Mouse (Mus musculus) gastrocnemius, postnatal 36 days (tissue): ENCODE measurements around the gene Fbxl18. TPM values are rescaled to one million over a fixed set of nuclear protein-coding genes. Genes with fewer than 3 reads are reported as not detected.
A peak's percentile ranks its signal among the peaks of the same experiment; 100 is the strongest.
"Not testable (repeated sequence)": the region's sequence is repeated elsewhere in the genome, so short reads cannot be mapped to it uniquely, and the experiment has no call there.

ENCODE experiments used
- DNase-seq, 2 experiments: peaks; one replicate each; pipeline ENCODE4 v3.0.0; 2022
- intact Hi-C: fragments of 180-260 bp; cut with DNase I; formaldehyde crosslinking; loops from one replicate; pipeline ENCODE4 v1.15.1; 2025
- total RNA-seq, 2 experiments: library from RNA; stranded (reverse); gene quantifications; 2 replicates each; pipeline ENCODE4 v1.2.3; 2021

The Fbxl18 gene
- total RNA-seq, 2 experiments from 2014 or later = 5.7 to 6.0 TPM

DNA sequence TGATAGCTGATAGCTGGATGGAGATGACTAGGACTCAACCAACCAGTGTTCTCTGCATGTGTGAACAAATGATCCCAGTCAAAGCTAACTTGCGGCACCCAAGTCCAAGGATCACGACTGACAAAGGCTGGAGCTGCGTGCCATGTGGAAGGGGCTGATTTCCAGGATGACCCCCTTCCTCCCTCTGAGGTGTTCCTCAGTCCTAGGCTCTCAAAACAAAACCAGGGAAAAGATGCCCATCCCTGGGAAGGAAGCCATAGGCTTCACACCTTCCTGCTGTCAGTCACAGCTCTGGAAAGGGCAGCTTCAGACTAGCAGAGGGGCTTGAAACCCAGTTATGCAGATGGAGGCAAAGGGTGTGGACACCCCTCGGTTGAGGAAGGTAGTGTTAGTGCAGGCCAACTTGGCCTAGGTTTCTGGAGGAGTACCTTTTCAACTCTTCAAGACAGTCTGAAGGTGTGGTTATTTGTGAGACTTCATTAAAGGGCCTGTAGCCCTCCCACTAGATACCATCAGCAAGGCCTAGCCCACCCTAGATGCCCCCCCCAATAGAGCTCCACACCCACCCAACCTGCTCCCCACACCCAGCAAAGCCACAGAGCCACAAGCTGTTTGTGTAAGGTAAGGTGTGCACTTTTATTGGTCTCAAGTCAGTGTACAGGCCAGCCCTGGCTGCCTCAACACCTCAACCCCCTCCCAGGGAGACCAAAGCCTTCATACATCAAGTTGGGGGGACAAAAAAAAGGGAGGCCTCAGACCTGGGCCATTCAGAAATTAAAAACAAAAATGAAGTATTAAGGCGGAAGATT is 7.5 kb upstream of the Fbxl18 start:
- no peak for DNase-seq
- intact Hi-C loops = no loop called here

DNA sequence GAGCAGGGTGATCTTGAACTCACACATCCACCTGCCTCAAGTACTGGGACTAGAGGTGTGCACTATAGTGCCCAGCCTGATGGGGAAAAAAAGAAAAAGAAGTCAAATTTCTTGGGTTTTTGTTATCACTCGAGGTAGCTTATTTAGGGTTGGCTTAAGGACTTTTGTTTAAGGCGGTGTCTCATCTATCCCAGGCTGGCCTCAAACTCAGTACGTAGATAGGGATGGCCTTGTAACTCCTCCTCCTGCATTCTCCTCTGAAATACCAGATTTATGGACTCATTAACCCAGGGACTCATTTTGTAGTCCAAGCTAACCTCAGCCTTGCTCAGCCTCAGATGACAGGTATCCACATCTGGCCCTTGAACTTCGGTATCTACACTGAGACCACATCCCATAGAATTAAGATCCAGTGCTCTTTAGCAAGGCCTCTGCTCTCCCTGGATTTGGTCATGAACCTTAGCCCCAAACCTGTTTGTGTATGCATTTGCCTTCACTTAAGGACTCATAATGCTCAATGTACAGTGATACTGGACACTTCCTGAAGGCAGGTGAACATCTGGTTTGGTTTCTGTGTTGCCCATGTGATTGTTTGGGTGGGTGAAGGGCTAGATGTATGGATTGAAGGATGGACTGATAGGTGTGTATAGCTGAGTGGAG is 6.8 kb upstream of the Fbxl18 start:
- no peak for DNase-seq
- intact Hi-C loops = no loop called here

DNA sequence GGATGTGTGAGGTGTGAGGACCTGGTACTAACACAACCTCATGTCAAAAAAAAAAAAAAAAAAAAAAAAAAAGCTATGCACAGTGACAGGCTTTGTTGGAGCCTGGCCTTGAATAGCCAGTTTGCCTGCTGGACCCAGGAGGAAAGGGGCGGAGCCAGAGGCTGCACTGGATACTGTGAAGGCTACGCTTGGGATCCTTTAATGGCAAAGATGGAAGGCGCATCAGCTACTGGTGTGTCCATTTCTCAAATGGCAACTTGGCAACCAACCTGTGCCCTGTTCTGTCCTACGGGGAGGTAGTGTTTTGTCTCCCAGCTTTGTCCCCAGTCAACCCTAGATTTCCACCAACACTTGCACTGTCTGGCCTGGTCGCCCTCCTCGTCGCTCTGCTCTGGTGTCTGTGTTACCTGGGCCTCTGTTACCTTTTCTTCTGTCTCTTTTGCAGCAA is 6.2 kb upstream of the Fbxl18 start:
- DNase-seq = peak; percentile 44 to 46
- intact Hi-C loops = no loop called here

DNA sequence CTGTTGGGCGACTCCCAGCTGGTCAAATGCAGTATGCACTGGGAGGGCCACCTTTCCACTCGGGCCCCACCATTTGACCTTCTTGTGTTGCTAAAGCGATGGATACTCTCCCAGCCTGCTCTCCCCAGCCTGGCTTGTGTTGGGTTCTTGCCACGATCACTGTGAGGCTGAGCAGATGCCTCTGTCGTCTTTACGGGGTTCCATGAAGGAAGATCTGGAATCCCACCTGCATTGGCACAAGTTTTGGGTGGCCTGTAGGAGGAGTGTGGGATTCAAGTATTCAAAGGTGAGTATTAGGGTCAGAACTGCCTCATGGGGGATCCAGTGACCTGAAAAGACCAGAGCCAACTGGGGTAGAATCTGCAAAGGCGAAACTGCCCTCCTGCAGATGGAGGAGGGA is 5.4 kb upstream of the Fbxl18 start:
- no peak for DNase-seq
- intact Hi-C loops = no loop called here

DNA sequence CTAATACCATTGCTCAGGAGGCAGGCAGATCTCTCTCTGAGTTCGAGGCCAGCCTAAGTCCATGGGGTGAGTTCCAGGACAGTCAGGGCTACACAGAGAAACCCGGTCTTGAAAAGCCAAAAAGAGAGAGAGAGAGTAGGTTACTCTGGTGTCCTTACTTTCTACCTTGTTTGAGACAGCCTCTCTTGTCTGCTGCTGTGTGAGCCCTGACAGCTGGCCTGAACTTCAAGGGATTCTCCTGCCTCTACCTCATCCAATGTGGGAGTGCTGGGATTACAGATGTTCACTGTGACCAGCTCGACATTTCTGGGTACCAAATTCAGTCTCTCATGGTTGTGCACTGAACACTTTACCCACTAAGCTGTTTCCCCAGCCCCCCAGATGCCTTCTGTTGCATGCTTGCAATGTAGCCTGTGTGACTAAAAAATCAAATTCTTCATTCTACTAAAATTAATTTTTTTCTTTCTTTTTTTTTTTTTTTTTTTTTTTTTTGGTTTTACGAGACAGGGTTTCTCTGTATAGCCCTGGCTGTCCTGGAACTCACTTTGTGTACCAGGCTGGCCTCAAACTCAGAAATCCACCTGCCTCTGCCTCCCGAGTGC is 4.8 kb upstream of the Fbxl18 start:
- DNase-seq = no peak
- intact Hi-C loops = no loop called here

DNA sequence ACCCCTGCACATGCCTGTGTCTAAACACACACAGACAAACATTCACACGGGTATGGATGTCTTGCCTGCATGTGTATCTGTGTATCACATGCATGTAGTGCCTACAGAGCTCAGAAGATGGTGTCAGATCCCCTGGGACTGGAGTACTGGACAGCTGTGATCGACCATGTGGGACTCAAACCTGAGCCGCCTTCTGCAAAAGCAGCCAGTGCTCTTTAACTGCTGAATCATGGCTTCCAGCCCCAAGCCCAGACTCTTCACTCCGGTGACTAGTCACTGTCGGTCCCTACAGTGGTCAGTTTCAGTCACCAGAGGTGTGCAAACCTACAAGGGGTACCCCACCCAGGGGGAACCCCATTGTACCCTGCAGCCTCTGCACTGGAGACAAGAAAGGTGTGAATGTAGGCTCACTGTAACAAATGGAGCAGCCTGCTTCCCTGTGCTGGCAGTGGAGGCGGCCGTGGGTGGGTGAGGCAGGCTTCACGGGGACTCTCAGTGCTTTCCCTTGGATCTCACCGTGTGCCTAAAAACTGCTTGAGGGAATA is 3.9 kb upstream of the Fbxl18 start:
- intact Hi-C loops = no loop called here

DNA sequence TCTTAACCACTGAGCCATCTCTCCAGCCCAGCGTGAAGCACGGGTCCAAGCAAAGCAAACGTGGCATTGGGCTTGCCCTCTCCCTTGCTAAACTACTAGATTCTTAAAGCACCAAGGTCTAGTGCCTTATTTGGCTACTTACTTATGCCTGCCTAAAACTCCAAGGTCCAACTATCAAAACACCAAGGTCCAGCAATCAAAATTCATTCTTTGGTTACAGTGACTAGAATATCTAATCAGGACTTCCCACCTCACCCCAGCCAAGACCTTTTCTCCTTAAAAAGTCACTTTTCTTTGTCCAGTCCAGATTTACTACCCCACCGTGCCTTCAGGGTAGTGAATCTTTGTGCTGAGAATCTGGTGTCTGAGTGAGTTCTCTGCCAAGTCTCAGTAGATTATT is 3.1 kb upstream of the Fbxl18 start:
- intact Hi-C loops = no loop called here
- DNase-seq = no peak

More for the DNA sequence above, 3.9 kb upstream of the Fbxl18 start:
- DNase-seq = no peak

DNA sequence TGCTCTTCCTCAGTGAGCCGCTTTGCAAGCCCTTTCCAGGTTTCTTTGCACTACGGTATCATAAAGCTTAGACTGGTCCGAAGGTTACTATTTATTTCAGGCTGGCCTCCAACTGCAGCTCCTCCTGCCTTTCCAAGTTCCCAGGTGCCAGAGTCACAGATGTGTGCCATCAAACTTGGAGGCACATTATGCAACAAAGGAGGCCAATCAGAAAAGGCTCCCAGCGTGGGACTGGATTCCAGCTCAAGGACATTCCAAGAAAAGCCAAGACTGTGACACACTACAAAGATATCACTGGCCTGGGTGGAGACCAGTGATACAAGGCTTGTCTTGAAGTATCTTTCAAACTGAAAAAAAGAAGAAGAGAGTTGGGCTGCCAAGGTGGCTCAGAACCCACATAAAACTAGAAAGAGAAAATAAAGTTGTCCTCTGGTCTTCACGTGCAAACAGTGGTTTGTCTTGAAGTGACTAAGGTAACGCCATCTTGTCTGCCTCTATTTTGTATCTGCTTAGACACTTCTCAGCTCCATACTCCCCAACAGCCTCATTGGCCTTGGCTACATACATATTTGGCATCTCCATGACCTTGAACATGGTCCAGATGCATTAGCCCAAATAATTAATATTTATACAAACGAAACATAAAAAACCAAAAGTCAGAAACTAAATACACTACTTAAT is 2.5 kb upstream of the Fbxl18 start:
- no peak for DNase-seq
- intact Hi-C loops = no loop called here

DNA sequence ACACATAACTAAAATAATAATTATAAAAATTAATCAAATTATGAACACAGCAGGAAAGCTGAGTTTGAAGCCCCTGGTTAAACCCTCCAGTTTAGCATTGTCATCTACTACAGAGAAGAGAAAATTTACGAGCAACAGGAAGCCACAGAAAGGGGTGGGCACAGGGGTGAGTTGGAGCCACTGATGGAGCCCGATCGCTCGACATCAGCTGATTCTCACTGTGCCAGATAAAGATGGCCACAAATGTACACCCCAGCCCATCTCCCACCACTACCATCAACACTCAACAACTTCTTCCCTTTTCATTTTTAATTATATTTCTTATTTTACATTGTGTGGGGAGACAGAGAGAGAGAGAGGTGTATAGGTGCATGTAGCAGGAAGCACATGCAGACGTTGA is 1.5 kb upstream of the Fbxl18 start:
- DNase-seq = no peak
- intact Hi-C loops = no loop called here

DNA sequence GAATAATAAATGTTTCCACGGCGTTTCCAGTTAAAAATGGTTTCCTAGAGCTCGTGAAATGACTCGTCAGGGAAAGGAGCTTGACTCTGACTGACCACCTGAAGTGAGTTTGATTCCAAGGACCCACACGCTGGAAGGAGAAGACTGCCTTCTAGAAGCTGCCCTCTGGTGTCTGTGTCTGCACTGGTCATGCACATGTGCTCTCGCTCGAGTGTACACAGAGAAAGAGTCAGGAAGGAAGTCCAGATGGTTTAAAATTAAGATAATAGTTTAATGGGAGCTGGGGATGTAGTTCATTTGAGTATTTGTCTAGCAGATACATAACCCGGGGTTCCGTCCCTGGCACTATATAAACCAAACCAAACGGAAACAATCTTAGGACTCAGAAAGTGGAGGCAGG is 971 bp upstream of the Fbxl18 start:
- intact Hi-C loops = no loop called here
- no peak for DNase-seq

DNA sequence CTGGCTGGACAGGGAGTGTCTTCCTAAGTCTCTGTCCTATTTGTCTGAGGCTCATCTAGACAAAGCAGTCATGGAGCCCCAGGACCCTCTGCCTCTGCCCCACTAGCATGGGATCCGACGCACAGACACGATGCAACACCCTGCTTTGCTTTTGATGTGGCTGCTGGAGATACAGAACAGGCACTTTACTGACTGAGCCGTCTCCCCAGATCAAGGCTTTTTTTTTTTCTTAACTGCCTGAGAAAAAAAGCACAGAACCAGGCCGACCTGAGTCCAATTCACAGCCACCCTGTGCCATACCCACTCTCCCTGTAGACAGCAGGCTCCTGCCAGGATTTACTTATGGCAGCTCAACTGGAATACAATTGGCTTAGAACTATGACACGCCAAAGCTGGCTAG is 3.8 kb downstream of the Fbxl18 start:
- DNase-seq = no peak
- intact Hi-C loops = no loop called here

DNA sequence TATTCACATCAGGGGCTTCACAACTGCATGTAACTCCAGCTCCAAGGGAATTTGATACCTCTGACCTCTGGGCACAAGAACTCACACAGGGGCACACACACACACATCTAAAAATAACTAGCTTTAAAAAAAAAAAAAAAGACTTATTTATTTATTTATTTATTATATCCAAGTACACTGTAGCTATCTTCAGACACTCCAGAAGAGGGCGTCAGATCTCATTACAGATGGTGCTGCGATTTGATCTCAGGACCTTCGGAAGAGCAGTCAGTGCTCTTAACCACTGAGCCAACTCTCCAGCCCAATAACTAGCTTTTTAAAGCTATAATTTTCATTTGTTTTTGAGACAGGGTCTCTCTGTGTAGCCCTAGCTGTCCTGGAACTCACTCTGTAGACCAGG is 7.7 kb downstream of the Fbxl18 start:
- intact Hi-C loops, DNase-seq: not testable (repeated sequence)

DNA sequence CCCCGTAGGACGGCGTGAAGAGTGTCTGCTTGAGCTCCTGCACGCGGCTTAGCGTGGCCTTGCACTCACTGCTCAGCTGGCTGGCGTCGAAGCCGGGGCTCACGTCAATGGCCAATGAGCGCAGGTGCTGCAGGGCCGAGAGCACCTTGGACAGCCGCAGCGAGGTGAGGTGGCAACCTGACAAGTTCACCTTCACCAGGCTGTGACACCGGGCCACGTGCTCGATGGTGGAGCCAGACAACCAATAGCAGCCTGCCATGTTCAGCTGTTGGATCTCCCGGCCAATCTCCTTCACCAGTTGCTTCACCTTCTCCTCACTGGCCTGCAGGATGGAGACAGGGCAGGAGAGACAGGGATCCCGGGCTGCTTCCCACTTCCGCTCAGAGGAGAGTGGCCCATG is 8.5 kb downstream of the Fbxl18 start:
- DNase-seq = no peak
- intact Hi-C loops = no loop called here

DNA sequence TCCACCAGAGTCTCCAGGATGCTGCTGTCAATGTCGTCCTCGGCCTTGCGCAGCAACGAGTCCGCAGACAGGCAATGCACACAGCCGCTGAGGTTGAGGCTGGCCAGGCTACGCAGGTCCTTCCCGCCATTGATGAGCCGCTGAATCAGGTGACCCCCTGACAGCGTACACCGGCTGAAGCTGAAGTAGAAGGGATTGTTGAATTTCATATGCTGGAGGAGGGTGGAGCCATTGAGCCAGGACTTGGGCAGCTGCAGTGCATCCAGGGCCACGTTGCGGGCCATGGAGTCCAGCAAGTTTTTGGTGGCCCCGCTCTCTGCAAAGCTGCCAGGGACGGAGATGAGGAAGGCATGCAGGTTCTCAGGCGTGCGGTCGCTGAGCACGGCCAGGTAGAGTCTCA is 9.0 kb downstream of the Fbxl18 start:
- no peak for DNase-seq
- intact Hi-C loops = no loop called here

DNA sequence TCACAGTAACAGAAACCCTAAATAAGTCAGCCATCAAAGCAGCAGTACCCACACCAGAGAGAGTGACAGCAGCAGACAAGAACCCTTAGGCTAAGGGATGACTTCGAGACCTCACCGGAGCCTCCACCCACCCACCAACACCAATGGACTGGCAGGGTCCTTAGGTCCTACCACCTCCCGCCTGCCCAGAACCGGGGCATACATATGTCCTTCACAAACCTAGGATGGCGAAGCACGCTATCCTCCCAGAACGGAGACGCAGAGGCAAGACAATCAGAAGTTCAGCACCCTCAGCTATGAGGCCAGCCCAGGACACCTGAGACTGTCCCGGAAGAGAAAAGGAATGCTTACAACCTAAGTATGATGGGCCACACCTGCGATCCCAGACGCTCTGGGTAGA is 12.8 kb downstream of the Fbxl18 start:
- intact Hi-C loops = no loop called here
- no peak for DNase-seq

DNA sequence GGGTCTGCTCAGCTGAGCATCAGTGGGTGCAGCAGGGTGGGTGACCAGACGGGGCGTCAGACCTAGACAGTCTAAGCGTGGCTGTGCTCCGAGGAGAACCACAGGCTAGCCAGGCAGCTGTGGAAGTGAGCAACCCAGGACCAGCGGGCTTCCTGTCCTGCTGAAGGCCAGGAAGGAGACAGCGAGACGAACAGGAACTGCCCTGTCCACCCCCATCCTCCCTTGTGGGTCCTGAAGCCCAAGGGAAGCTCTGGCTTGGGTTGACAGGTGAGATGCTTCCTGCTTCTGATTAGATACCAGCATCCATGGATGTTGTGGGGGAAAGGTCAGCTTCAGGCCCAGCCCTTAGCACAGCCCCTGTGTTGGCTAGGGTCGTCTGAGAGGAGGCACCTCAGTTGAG is 13.3 kb downstream of the Fbxl18 start:
- intact Hi-C loops = no loop called here
- DNase-seq = no peak

DNA sequence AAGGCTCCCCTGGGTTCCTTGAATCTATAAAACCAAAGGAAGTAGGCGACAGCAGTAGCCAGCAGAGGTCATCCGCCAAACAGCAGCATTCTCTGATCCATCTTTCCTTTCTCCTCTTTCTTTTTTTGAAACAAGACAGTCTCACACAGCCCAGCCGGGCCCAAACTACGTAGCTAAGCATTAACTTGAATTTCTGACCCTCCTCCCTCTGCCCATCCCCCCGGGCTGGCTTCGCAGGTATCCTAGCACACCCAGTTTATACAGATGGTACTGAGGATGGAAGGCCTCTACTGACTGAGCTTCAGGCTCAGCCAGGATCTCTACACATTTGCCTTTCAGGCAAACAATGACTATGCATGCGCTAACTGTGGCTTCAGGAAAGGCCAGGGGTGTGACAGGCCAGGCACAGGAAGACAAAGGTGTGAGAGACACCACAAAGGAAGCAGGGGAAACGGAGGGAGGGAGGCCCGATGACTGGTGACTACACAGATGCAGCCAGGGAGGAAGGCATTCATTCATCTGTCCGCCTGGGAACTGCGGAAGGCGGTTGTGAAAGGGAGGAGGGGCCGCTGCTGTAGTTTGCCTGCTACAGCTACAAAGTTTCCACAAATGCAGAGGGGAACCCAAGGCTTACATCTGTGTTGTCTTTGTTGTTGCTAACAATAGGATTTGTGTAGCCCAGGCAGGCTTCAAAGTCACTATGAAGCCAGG is 14.3 kb downstream of the Fbxl18 start:
- DNase-seq = no peak
- intact Hi-C loops = no loop called here

DNA sequence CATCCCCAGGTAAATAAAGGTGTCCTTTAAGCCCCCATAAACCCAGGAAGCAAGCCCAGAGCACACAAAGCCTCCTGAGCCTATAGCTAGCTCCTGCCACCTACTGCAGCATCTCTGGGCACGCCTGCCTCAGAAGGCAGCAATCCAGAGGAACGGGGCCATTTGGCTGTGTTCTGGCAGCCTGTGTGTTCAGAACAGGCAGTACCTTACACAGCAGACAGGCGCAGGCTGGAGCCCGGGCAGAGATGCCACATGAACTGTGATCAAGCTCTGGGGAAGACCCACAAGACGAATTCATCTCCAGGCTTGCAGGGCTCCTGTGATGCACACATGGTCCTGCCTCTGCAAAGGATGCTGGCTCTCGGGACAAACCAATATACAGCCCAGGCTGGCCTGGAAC is 15.0 kb downstream of the Fbxl18 start:
- intact Hi-C loops = no loop called here

DNA sequence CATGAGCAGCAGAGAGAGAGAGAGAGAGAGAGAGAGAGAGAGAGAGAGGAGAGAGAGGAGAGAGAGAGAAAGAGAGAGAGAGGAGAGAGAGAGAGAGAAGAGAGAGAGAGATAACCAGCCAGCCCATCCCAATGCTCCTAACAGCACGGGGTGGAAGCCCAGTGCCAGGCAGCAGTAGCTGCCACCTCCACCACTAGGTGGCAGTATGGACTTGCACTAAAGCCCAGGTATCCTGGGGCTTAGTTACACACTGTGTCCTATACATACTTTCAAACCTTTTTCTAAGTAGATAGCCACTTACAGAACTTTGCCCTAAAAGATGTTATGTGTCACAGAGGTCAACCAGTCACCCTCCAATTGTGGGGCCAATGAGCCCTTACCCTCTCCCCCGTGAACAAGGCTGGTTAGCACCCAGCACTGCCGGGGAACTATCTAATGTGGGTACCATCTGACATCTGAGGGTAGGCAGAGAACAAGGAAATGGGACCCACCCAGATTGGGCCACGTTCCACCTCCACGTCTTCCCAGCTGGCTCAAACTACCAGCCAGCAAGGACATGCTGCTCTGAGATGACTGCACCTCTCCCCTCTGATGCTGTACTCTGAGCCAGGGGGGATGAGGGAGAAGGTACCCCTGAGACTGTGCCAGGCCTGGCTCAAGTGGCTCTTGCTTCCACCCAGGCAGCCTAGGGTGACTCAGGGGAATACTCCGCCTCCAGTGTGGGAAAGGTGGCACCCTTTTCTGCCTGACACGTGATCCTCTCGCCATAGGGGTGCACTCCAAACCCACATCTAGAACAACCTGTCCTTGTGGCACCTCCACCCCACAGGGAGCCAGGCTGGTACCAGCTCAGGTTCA is 15.7 kb downstream of the Fbxl18 start:
- intact Hi-C loops = loop anchor here (1.0 to 5.0 kb wide), 5 partner anchors 53 to 187 kb away; no protein-coding TSS in a partner anchor
- DNase-seq = peak; percentile 59 to 78

More for the DNA sequence above, 15.0 kb downstream of the Fbxl18 start:
- DNase-seq = no peak
